Mouse (Mus musculus) heart, postnatal 25 days (tissue): ENCODE data around the gene 2210011C24Rik. TPM values are rescaled to one million over a fixed set of nuclear protein-coding genes. Genes with fewer than 3 reads are reported as not detected.
A peak's percentile ranks its signal among the peaks of the same experiment; 100 is the strongest.

Experiments
- DNase-seq: peaks from one replicate; pipeline ENCODE4 v3.0.0; 2022; ENCODE audit warnings: low spot score
- intact Hi-C: fragments of 180-260 bp; cut with DNase I; formaldehyde crosslinking; loops from one replicate; pipeline ENCODE4 v1.15.1; 2025
- microRNA-seq: library from miRNA; unstranded; fragments of <30 nt; microRNA quantifications from one replicate; pipeline ENCODE4 v1.2.0, GENCODE M21; 2022
- total RNA-seq, 2 experiments: library from RNA; stranded (reverse); gene quantifications; 2 replicates each; pipeline ENCODE4 v1.2.3; 2021

2210011C24Rik gene
- total RNA-seq, 2 experiments from 2014 or later = 2.8 to 3.1 TPM

DNA sequence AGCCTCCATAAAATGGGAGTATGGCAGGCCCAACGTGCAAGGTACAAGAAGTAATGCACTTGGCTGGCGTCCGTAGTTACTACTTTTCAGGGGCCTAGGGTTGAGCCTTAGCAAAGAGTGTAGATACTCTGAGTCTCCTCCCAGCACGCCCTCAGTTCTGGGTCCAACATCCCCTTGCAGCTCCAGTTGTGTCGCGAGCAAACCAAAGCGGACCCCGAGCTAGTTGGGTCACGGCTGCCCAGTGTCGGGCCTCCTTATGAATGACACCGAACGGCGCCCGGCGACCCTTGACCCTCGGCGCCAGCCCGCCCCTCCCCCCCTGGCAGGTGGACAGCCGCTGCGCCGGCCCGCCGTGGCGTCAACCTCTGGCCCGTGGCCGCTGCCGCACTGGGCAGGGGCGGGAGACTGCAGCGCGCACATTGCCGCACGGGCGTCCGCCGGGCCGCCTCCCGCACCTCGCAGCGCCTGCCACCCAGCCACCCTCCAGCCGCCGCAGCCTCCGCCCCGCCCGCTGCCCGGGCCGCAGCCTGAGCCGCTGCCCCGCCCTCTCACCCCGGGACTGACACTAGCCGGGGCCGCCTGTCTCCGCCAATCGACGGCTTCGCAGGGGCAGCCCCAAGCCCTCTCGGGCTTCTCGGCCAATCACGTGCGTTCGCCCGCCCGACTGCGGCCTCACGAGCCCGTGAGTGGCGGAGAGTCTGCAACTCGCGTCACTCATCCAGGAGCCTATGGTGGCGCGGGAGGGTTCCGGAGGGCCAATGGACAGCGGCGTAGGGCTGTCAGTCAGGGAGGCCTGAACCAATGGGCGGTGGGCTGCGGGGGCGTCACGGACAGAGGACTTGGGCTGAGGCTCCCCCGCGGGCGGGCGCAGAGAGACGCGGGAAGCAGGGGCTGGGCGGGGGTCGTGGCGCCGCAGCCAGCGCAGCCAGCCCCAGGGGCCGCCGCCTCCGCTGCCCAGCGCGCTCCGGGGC, 39.5 kb downstream of the 2210011C24Rik start, which contains the start of gene Prkaca:
Prkaca (plus strand) TSS at position 844 of the 971 bp plus-strand sequence.
- intact Hi-C loops = no loop called here
- DNase-seq = peak; percentile 99

DNA sequence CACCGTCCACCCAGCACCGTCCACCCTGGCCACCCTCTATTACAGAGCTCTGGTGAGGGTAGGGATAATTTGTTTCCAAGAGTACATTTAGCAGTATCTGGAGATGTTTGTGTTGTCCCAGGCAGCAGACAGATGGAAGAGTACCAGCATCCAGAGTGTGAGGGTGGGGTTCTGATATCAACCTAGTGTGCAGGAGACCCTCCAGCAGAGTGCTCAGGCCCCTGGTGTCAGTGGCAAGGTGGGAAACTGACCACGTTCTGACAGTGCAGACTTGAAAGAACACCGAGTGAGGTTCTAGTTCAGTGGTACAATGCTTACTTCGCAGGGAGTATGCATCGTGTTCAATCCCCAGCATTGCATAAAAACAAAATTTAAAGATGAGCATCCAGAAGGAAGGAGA, 40.3 kb downstream of the 2210011C24Rik start:
- intact Hi-C loops = no loop called here
- no peak for DNase-seq

DNA sequence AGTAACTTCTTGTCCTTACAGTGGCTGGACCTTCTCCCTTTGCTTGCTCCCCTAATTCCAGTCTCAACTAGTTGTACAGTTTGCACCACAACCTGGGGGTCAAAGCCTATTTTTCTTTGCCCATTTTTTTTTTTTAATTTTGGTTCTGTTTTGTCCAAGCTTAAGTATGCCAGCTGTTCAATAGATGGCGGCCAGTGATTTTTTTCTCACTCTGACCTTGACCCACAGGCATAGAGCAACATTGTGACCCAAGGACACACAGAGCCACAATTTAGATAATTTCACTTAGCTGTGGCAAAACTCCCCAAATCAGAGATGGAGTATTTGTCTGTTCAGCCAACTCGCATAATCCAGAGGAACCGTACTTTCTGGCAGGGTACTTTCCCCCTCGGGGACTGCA, 40.9 kb downstream of the 2210011C24Rik start:
- intact Hi-C loops = no loop called here
- no peak for DNase-seq

DNA sequence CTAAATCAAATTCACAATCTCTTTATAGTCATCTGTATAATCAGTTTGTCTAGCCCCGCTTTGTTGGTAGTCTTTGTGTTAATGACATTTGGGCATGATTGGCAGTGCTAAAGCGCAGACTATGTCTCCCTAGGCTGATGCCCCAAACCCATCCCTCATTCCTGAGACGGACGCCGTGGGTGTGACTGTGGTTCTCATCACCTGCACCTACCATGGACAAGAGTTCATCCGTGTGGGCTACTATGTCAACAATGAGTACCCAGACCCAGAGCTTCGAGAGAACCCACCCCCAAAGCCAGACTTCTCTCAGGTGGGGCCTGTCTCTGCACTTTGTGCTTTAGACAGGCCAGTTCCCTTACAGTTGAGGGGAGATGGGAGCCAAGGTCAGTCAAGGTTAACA, 44.3 kb downstream of the 2210011C24Rik start:
- intact Hi-C loops = no loop called here
- DNase-seq = no peak

DNA sequence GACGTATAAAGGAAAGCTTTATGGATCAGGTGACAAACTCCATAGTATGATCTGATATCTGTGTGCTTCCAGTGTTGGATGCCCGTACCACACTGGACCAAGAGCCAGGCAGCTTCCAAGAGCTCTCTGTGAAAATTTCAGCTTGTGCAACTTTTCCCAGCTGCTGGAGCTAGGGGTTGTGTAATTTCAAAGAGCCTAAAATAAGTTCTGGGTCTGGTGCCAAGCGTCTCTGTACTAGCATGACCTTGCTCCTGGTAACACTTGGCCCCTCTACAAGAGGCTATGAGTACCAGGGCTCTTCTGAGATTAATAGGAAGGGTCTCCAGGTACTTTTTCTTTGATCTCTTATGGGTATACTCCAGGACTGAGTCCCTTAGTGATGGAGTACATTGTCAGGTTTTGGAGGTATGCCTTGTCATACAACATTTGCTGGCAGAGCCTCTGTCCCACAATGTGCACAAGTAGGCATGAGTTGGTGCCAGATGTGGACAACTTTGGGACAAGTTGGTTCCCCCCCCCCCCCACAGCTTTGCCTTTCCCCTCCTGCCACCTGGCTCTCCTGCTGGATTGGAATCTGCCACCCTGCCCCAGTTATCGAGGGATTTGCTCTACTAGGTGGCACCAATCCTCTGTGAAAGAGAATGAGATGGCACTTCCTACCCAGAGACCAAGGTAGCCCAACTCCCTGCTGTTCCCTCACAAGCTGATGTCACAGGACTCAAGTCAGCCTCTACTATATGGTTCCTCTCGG, 47.8 kb downstream of the 2210011C24Rik start:
- intact Hi-C loops = no loop called here
- no peak for DNase-seq

Small RNA genes within 50 kb of the gene (microRNA-seq; reads per million reads assigned to microRNA genes)
- gene Mir1199 = 5.8 reads per million, percentile 16 among the genes with 10 or more reads in this experiment
- 5.3 reads per million, percentile 14 among the genes with 10 or more reads in this experiment for gene Mir8111

Other genes starting within 250 kb of the 2210011C24Rik start
- gene Adgrl1, start 112.1 kb downstream of the 2210011C24Rik start, total RNA-seq = 10 to 100 TPM; 12.7 to 17.8 TPM
- under 1 TPM; 0.61 to 0.70 TPM for gene Gm10644, start 57.0 kb downstream of the 2210011C24Rik start, total RNA-seq
- gene Asf1b, start 56.7 kb downstream of the 2210011C24Rik start, total RNA-seq = 1 to 10 TPM; 1.1 to 1.7 TPM
- 100 to 1,000 TPM; 353 to 360 TPM for gene Prkaca, start 39.2 kb downstream of the 2210011C24Rik start, total RNA-seq
- gene Samd1, start 14.5 kb downstream of the 2210011C24Rik start, total RNA-seq = 10 to 100 TPM; 27.4 to 30.9 TPM
- under 1 TPM in 1 of 2 experiments, not detected in 1; 0.26 TPM for gene 1700067K01Rik, start 10.7 kb downstream of the 2210011C24Rik start, total RNA-seq
- gene Palm3, start 9.3 kb upstream of the 2210011C24Rik start, total RNA-seq = under 1 TPM; 0.28 to 0.36 TPM
- 1 to 10 TPM; 4.0 to 4.2 TPM for gene Il27ra, start 30.4 kb upstream of the 2210011C24Rik start, total RNA-seq
- gene Rln3, start 32.8 kb upstream of the 2210011C24Rik start, total RNA-seq = not detected
- gene Gm10643, start 53.0 kb upstream of the 2210011C24Rik start, total RNA-seq = 1 to 10 TPM; 3.2 to 3.3 TPM
- gene Rfx1, start 54.7 kb upstream of the 2210011C24Rik start, total RNA-seq = 1 to 10 TPM; 8.5 to 9.7 TPM
- gene Dcaf15, start 92.6 kb upstream of the 2210011C24Rik start, total RNA-seq = 1 to 10 TPM; 5.9 to 7.2 TPM
- not detected for gene Podnl1, start 113.8 kb upstream of the 2210011C24Rik start, total RNA-seq
- 10 to 100 TPM; 10.3 to 11.8 TPM for gene Cc2d1a, start 135.8 kb upstream of the 2210011C24Rik start, total RNA-seq
- gene 4930432K21Rik, start 135.9 kb upstream of the 2210011C24Rik start, total RNA-seq = under 1 TPM; 0.10 to 0.28 TPM
- gene Nanos3, start 173.0 kb upstream of the 2210011C24Rik start, total RNA-seq = 1 to 10 TPM in 1 of 2 experiments, under 1 TPM in 1; 0.73 to 1.4 TPM
- 1 to 10 TPM; 8.2 to 8.8 TPM for gene Zswim4, start 224.9 kb upstream of the 2210011C24Rik start, total RNA-seq
- gene D8Ertd738e, start 237.5 kb upstream of the 2210011C24Rik start, total RNA-seq = 100 to 1,000 TPM; 227 to 240 TPM
- 10 to 100 TPM; 10.2 to 10.3 TPM for gene Mri1, start 245.2 kb upstream of the 2210011C24Rik start, total RNA-seq